Mouse (Mus musculus) macrophage (primary cell): ENCODE measurements around the gene Slc7a6. TPM values are rescaled to one million over a fixed set of nuclear protein-coding genes. Genes with fewer than 3 reads are reported as not detected.

Experiments
- H3K27ac ChIP-seq: fragments of 350-480 bp; formaldehyde crosslinking; 2 replicates; pipeline ENCODE4 v1.9.0; 2021
- H3K36me3 ChIP-seq: fragments of 350-480 bp; formaldehyde crosslinking; 2 replicates; pipeline ENCODE4 v1.9.0; 2021; ENCODE audit errors: inconsistent target
- H3K4me3 ChIP-seq: fragments of 350-480 bp; formaldehyde crosslinking; 2 replicates; pipeline ENCODE4 v1.9.0; 2021; ENCODE audit errors: inconsistent target
- H3K79me2 ChIP-seq: fragments of 350-480 bp; formaldehyde crosslinking; 2 replicates; pipeline ENCODE4 v1.9.0; 2021; ENCODE audit errors: inconsistent target
- WGBS: methylation state at CpG from one replicate; pipeline ENCODE4 v1.1.7; 2026; ENCODE audit warnings: inconsistent platforms; ENCODE audit not compliant: missing documents; 5-methylcytosine and 5-hydroxymethylcytosine counted together
- polyA plus RNA-seq: library from polyadenylated mRNA; stranded (reverse); fragments of 250-400 nt; gene quantifications from 3 replicates; pipeline ENCODE4 v1.2.4, GENCODE M21; 2018; ENCODE audit warnings: inconsistent platforms

Slc7a6 gene
- polyA plus RNA-seq, 1 experiment from 2014 or later: 4.9 TPM

GRCm38 (mm10) chr8:106150653-106151000 lies 18.0 kb upstream of the Slc7a6 start:
- H3K4me3 ChIP-seq: peak overlapping the region; percentile 91
- peaks cover 55% of the 10 kb centered on the region for H3K79me2 ChIP-seq
- H3K36me3 ChIP-seq: peaks cover 9% of the 10 kb centered on the region; the same call in 1 of the 2 replicates
- H3K27ac ChIP-seq: peak overlapping the region; percentile 95
- 13% methylated on average over 8 of the region's 8 CpGs for WGBS

GRCm38 (mm10) chr8:106151041-106151440 lies 17.6 kb upstream of the Slc7a6 start:
- Histone ChIP-seq H3K27ac (peak overlapping the region; percentile 95), H3K79me2 (peaks cover 59% of the 10 kb centered on the region), H3K36me3 (peaks cover 13% of the 10 kb centered on the region; the same call in 1 of the 2 replicates), H3K4me3 (peak overlapping the region; percentile 91)
- WGBS: 50% methylated on average over 8 of the region's 9 CpGs

GRCm38 (mm10) chr8:106152876-106153275 lies 15.8 kb upstream of the Slc7a6 start:
- H3K4me3 ChIP-seq: no peak overlapping the region; the same call in 1 of the 2 replicates
- peak overlapping the region; percentile 95 for H3K27ac ChIP-seq
- H3K36me3 ChIP-seq: peaks cover 14% of the 10 kb centered on the region; the same call in 1 of the 2 replicates
- 0% methylated on average over 4 of the region's 4 CpGs for WGBS
- peaks cover 76% of the 10 kb centered on the region for H3K79me2 ChIP-seq

- Histone ChIP-seq H3K27ac (no peak overlapping the region), H3K4me3 (no peak overlapping the region), H3K36me3 (peaks cover 58% of the 10 kb centered on the region), H3K79me2 (peaks cover 95% of the 10 kb centered on the region)
- WGBS: 100% methylated on average over 1 of the region's 1 CpGs
These were observed 11.2 kb upstream of the Slc7a6 start for GRCm38 (mm10) chr8:106157419-106157818.

GRCm38 (mm10) chr8:106158381-106158780 lies 10.3 kb upstream of the Slc7a6 start:
- H3K4me3 ChIP-seq: no peak overlapping the region
- 98% methylated on average over 10 of the region's 10 CpGs for WGBS
- H3K36me3 ChIP-seq: peaks cover 68% of the 10 kb centered on the region
- H3K79me2 ChIP-seq: peaks cover 95% of the 10 kb centered on the region
- H3K27ac ChIP-seq: no peak overlapping the region

- 96% methylated on average over 6 of the region's 6 CpGs for WGBS
- Histone ChIP-seq H3K36me3 (peaks cover 75% of the 10 kb centered on the region), H3K27ac (no peak overlapping the region), H3K79me2 (peaks cover 83% of the 10 kb centered on the region), H3K4me3 (no peak overlapping the region)
These were observed 8.8 kb upstream of the Slc7a6 start for GRCm38 (mm10) chr8:106159876-106160275.

GRCm38 (mm10) chr8:106163251-106163650 lies 5.4 kb upstream of the Slc7a6 start:
- no peak overlapping the region for H3K4me3 ChIP-seq
- H3K36me3 ChIP-seq: peaks cover 63% of the 10 kb centered on the region
- H3K79me2 ChIP-seq: peaks cover 50% of the 10 kb centered on the region; the same call in 1 of the 2 replicates
- 95% methylated on average over 9 of the region's 9 CpGs for WGBS
- H3K27ac ChIP-seq: no peak overlapping the region

- 47% methylated on average over 4 of the region's 4 CpGs for WGBS
These were observed 3.2 kb upstream of the Slc7a6 start for GRCm38 (mm10) chr8:106165460-106165859.

GRCm38 (mm10) chr8:106169017-106169933 lies 618 bp downstream of the Slc7a6 start:
- peaks cover 3% of the 10 kb centered on the region; the same call in 1 of the 2 replicates for H3K36me3 ChIP-seq
- H3K4me3 ChIP-seq: peak overlapping the region; percentile 63
- 0% methylated on average over 51 of the region's 54 CpGs for WGBS
- H3K79me2 ChIP-seq: peaks cover 29% of the 10 kb centered on the region; the same call in 1 of the 2 replicates
- 0 out of 2 replicates have a peak overlapping the region, but pooled peaks have one; percentile 7 for H3K27ac ChIP-seq

More at GRCm38 (mm10) chr8:106165460-106165859, 3.2 kb upstream of the Slc7a6 start:
- Histone ChIP-seq H3K36me3 (peaks cover 41% of the 10 kb centered on the region), H3K4me3 (no peak overlapping the region), H3K27ac (no peak overlapping the region), H3K79me2 (peaks cover 37% of the 10 kb centered on the region; the same call in 1 of the 2 replicates)

GRCm38 (mm10) chr8:106169934-106170480 lies 1.4 kb downstream of the Slc7a6 start:
- H3K36me3 ChIP-seq: no peaks in the 10 kb centered on the region
- 26% methylated on average over 6 of the region's 6 CpGs for WGBS
- H3K27ac ChIP-seq: no peak overlapping the region
- H3K4me3 ChIP-seq: peak overlapping the region; percentile 63
- H3K79me2 ChIP-seq: peaks cover 35% of the 10 kb centered on the region; the same call in 1 of the 2 replicates

GRCm38 (mm10) chr8:106173566-106173965 lies 4.9 kb downstream of the Slc7a6 start:
- WGBS: 84% methylated on average over 3 of the region's 3 CpGs
- Histone ChIP-seq H3K27ac (no peak overlapping the region), H3K4me3 (no peak overlapping the region), H3K79me2 (peaks cover 44% of the 10 kb centered on the region; the same call in 1 of the 2 replicates), H3K36me3 (no peaks in the 10 kb centered on the region)

- Histone ChIP-seq H3K36me3 (no peaks in the 10 kb centered on the region), H3K4me3 (no peak overlapping the region), H3K27ac (no peak overlapping the region), H3K79me2 (peaks cover 24% of the 10 kb centered on the region; the same call in 1 of the 2 replicates)
- 67% methylated on average over 1 of the region's 1 CpGs for WGBS
These were observed 8.2 kb downstream of the Slc7a6 start for GRCm38 (mm10) chr8:106176891-106177290.

- no peaks in the 10 kb centered on the region for H3K36me3 ChIP-seq
- no peak overlapping the region for H3K4me3 ChIP-seq
- no peak overlapping the region for H3K27ac ChIP-seq
- H3K79me2 ChIP-seq: peaks cover 19% of the 10 kb centered on the region; the same call in 1 of the 2 replicates
- 100% methylated on average over 1 of the region's 1 CpGs for WGBS
These were observed 8.9 kb downstream of the Slc7a6 start for GRCm38 (mm10) chr8:106177594-106177993.

- Histone ChIP-seq H3K4me3 (no peak overlapping the region), H3K36me3 (no peaks in the 10 kb centered on the region), H3K79me2 (peaks cover 19% of the 10 kb centered on the region; the same call in 1 of the 2 replicates), H3K27ac (no peak overlapping the region)
- WGBS: 96% methylated on average over 2 of the region's 2 CpGs
These were observed 9.8 kb downstream of the Slc7a6 start for GRCm38 (mm10) chr8:106178428-106178827.
